Mouse (Mus musculus) erythroid progenitor cell, adult 5-6 weeks (primary cell): ENCODE results near the gene Adamts9. TPM values are rescaled to one million over a fixed set of nuclear protein-coding genes. Genes with fewer than 3 reads are reported as not detected.

Experiments used
- ATAC-seq: replicated peaks from 2 replicates; pipeline ENCODE4 v1.8.0; 2016; ENCODE audit warnings: moderate number of reproducible peaks, mild to moderate bottlenecking, moderate TSS enrichment, inconsistent platforms; ENCODE audit not compliant: poor library complexity, low FRiP score, severe bottlenecking
- total RNA-seq, 2 experiments: library from RNA; stranded (forward) in 1 of 2; stranded (reverse) in 1 of 2; fragments of 150-400 nt in 1 of 2; fragments of 186-747, 209-891 nt in 1 of 2; gene quantifications; 2 replicates each; pipeline versions ENCODE4 v1.2.3 to v1.2.4; 2015 to 2017; ENCODE audit warnings: low replicate concordance in 2 of 2

The Adamts9 gene
- total RNA-seq (2015; ENCODE audit: low replicate concordance) (not detected in 2 replicates), total RNA-seq (2017; ENCODE audit: low replicate concordance) (0.26 TPM in 1 of 2 replicates, not detected in the other)

- no peak for ATAC-seq
Measured at GRCm38 (mm10) chr6:92943057-92943781, at the start of gene Adamts9. Gene Adamts9 (minus strand): TSS chr6:92943492.

GRCm38 (mm10) chr6:92991616-92992015 lies 48.3 kb upstream of the Adamts9 start:
- no peak for ATAC-seq

GRCm38 (mm10) chr6:92988620-92988998 lies 45.3 kb upstream of the Adamts9 start:
- no peak for ATAC-seq

GRCm38 (mm10) chr6:92987846-92988619 lies 44.7 kb upstream of the Adamts9 start:
- ATAC-seq, result no peak

- ATAC-seq, result no peak
Measured at GRCm38 (mm10) chr6:92987366-92987765, 44.1 kb upstream of the Adamts9 start.

- ATAC-seq, result no peak
Measured at GRCm38 (mm10) chr6:92983421-92983820, 40.1 kb upstream of the Adamts9 start.

GRCm38 (mm10) chr6:92981451-92982186 lies 38.3 kb upstream of the Adamts9 start:
- no peak for ATAC-seq

- no peak for ATAC-seq
Measured at GRCm38 (mm10) chr6:92973340-92973739, 30.0 kb upstream of the Adamts9 start.

- no peak for ATAC-seq
Measured at GRCm38 (mm10) chr6:92968718-92969117, 25.4 kb upstream of the Adamts9 start.

- no peak for ATAC-seq
Measured at GRCm38 (mm10) chr6:92968216-92968615, 24.9 kb upstream of the Adamts9 start.

GRCm38 (mm10) chr6:92962966-92963365 lies 19.7 kb upstream of the Adamts9 start:
- no peak for ATAC-seq

GRCm38 (mm10) chr6:92960997-92961396 lies 17.7 kb upstream of the Adamts9 start:
- ATAC-seq, result no peak

GRCm38 (mm10) chr6:92959416-92959815 lies 16.1 kb upstream of the Adamts9 start:
- ATAC-seq, result no peak

- ATAC-seq, result no peak
Measured at GRCm38 (mm10) chr6:92947337-92948042, 4.2 kb upstream of the Adamts9 start.

GRCm38 (mm10) chr6:92944711-92945110 lies 1.4 kb upstream of the Adamts9 start:
- ATAC-seq, result no peak

- no peak for ATAC-seq
Measured at GRCm38 (mm10) chr6:92944048-92944685, 875 bp upstream of the Adamts9 start.

GRCm38 (mm10) chr6:92941756-92942420 lies 1.4 kb downstream of the Adamts9 start:
- ATAC-seq, result no peak

GRCm38 (mm10) chr6:92941281-92941731 lies 2.0 kb downstream of the Adamts9 start:
- ATAC-seq, result no peak
